ENCODE assay signal across 9 mouse cellular contexts in the genomic region with DNA sequence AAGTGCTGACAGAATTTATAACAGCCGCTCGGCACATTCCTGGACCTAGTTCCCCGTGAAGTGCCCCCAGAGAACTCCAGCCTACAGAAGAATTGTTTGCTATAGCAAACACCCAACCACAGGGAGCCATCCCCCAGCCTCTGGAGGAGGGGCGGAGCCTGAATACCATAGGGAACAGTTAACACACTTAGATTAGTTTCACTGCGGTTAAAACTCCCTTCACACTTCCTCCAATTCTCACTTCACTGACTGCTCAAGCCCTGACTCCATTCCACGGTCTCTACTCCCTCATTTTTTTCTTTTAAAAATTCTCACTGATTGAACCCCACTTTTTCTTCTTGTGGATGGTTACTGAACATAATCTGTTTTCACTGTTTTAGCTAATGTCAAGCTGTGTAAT. TPM values are rescaled to one million over a fixed set of nuclear protein-coding genes. Genes with fewer than 3 reads are reported as not detected.
DNase-seq lines count a peak whose midpoint lies in the region; ATAC-seq and TF ChIP-seq lines count a peak whose summit lies in the region.
"Had no signal": no experiment of that assay in that cellular context is flagged by ENCODE, and none has a peak within 500 bp of the region (broad histone marks: within the 10 kb centered on the region; RNA-seq: fewer than 3 reads in every experiment).

No protein-coding gene starts in this region.

- H3K4me2 ChIP-seq in kidney, embryonic 15.5 days, result peak overlapping the region; percentile 24; the same call in 1 of the 2 replicates
- H3K4me2 ChIP-seq in heart, embryonic 14.5 days (ENCODE audit: low read length), result peak overlapping the region; percentile 76

- no peak overlapping the region for H3K9ac ChIP-seq in kidney, embryonic 15.5 days
- H3K9ac ChIP-seq in heart, embryonic 14.5 days (ENCODE audit: low read length), result no peak overlapping the region

- no peak for TF ChIP-seq CTCF in lung, adult 2 months (IDR thresholded peaks at IDR 0.05; ENCODE audit: insufficient read depth, low read length)

- no peak overlapping the region for H3K4me3 ChIP-seq in kidney, embryonic 15.5 days (replicated peaks)
- H3K4me3 ChIP-seq in heart, embryonic 14.5 days (ENCODE audit: control insufficient read depth in 1 of 2, insufficient read depth in 1 of 2, low read depth in 1 of 2, low read length in 2 of 2), result no peak overlapping the region
- H3K4me3 ChIP-seq in lung, adult 2 months (replicated peaks; ENCODE audit: extremely low read depth, low read depth, low read length), result no peak overlapping the region

- H3K4me1 ChIP-seq in kidney, embryonic 15.5 days, result peaks cover 35% of the 10 kb centered on the region
- H3K4me1 ChIP-seq in heart, embryonic 14.5 days (ENCODE audit: control insufficient read depth in 2 of 2, insufficient read depth in 2 of 2, low read length in 2 of 2), result peaks cover 26 to 38% of the 10 kb centered on the region in 2 experiments
- H3K4me1 ChIP-seq in lung, adult 2 months (ENCODE audit: control insufficient read depth, insufficient read depth, low read length), result peaks cover 6% of the 10 kb centered on the region

- TF ChIP-seq POLR2A in lung, adult 2 months (IDR thresholded peaks at IDR 0.05; ENCODE audit: borderline replicate concordance, extremely low read depth, low read depth, low read length), result no peak

- no peaks in the 10 kb centered on the region for H3K27me3 ChIP-seq in kidney, embryonic 15.5 days
- no peaks in the 10 kb centered on the region for H3K27me3 ChIP-seq in heart, embryonic 14.5 days (ENCODE audit: control insufficient read depth, insufficient read depth, low read length)

- no peaks in the 10 kb centered on the region for H3K9me3 ChIP-seq in kidney, embryonic 15.5 days (replicated peaks)
- no peaks in the 10 kb centered on the region for H3K9me3 ChIP-seq in heart, embryonic 14.5 days (ENCODE audit: control insufficient read depth, low read length)

- WGBS in kidney, embryonic 15.5 days, result 5% methylated on average over 6 of the region's 6 CpGs
- WGBS in heart, embryonic 14.5 days, result 5% methylated on average over 6 of the region's 6 CpGs
- 26% methylated on average over 6 of the region's 6 CpGs for whole genome bisulfite sequencing in lung, adult 2 months

- H3K27ac ChIP-seq in kidney, embryonic 15.5 days, result peak overlapping the region; percentile 92
- H3K27ac ChIP-seq in heart, embryonic 14.5 days (replicated peaks in 1 of 2; ENCODE audit: control insufficient read depth in 1 of 2, insufficient read depth in 1 of 2, low read depth in 2 of 2, low read length in 2 of 2), result peak overlapping the region; percentile 94

- ATAC-seq in kidney, embryonic 15.5 days (replicated peaks; ENCODE audit: low FRiP score), result peak; percentile 29
- ATAC-seq in heart, embryonic 14.5 days (ENCODE audit: insufficient number of reproducible peaks, insufficient read depth, low FRiP score, low read depth), result no peak

- DNase-seq in kidney, adult 18-20 months, result no peak
- peak; percentile 49 for DNase-seq in lung, adult 2 months
- DNase-seq in thymus, postnatal 0 days (ENCODE audit: low spot score), result peak; percentile 52
- no peak for DNase-seq in frontal cortex, postnatal 25 days (ENCODE audit: low spot score in 2 of 2)
- no peak for DNase-seq in layer of hippocampus, adult 9-10 months (ENCODE audit: low spot score)
- DNase-seq in frontal cortex, adult 2 months (ENCODE audit: extremely low spot score in 1 of 2, low spot score in 1 of 2), result no peak
- DNase-seq: gastrocnemius, postnatal 25 days had no signal

- H3K36me3 ChIP-seq in kidney, embryonic 15.5 days, result peaks cover 1% of the 10 kb centered on the region; the same call in 1 of the 2 replicates
- H3K36me3 ChIP-seq in heart, embryonic 14.5 days (ENCODE audit: control insufficient read depth, insufficient read depth, low read length), result no peaks in the 10 kb centered on the region

RNA-seq across cellular contexts. Expression of gene Stn1, which starts 1.5 kb away (rescaled TPM):
- polyA plus RNA-seq in kidney, embryonic 15.5 days (2015; fragmentation: Nextera tagmentation; extraction: Ambion mirVana), result 47.1 and 51.0 TPM in 2 replicates
- 38.2 and 38.9 TPM in 2 replicates for polyA plus RNA-seq in heart, embryonic 14.5 days (2014; fragmentation: Nextera tagmentation; extraction: Ambion mirVana)
- polyA plus RNA-seq in lung, adult 2 months (2012; rRNA removed), result 19.2 and 21.1 TPM in 2 replicates
- polyA plus RNA-seq in thymus, postnatal 0 days (2015; fragmentation: Nextera tagmentation; extraction: Ambion mirVana), result 36.0 and 36.9 TPM in 2 replicates
- 16.2 and 19.8 TPM in 2 replicates for polyA plus RNA-seq in frontal cortex, adult 2 months (2012; rRNA removed)

RNA-seq across cellular contexts. Expression of gene Slk, which starts 40.7 kb away (rescaled TPM):
- 12.0 and 12.2 TPM in 2 replicates for polyA plus RNA-seq in kidney, embryonic 15.5 days (2015; fragmentation: Nextera tagmentation; extraction: Ambion mirVana)
- polyA plus RNA-seq in heart, embryonic 14.5 days (2014; fragmentation: Nextera tagmentation; extraction: Ambion mirVana), result 24.1 and 26.5 TPM in 2 replicates
- 11.0 and 18.3 TPM in 2 replicates for polyA plus RNA-seq in lung, adult 2 months (2012; rRNA removed)
- 11.9 and 14.2 TPM in 2 replicates for polyA plus RNA-seq in thymus, postnatal 0 days (2015; fragmentation: Nextera tagmentation; extraction: Ambion mirVana)
- polyA plus RNA-seq in frontal cortex, adult 2 months (2012; rRNA removed), result 33.8 and 39.7 TPM in 2 replicates

Comparison
In these comparisons a context has a peak if more than half of its experiments do, and no peak if none do; other contexts are left out.
1. DNase-seq: peak in lung, adult 2 months (single experiment) and thymus, postnatal 0 days (single experiment); none in kidney, adult 18-20 months (single experiment), frontal cortex, postnatal 25 days (0 of 2), layer of hippocampus, adult 9-10 months (single experiment) and frontal cortex, adult 2 months (0 of 2).